Mouse (Mus musculus) erythroblast, embryonic 14.5 days (primary cell): ENCODE results near the gene Pcdh20. TPM values are rescaled to one million over a fixed set of nuclear protein-coding genes. Genes with fewer than 3 reads are reported as not detected.

ENCODE experiments used
- H3K27me3 ChIP-seq: 2 replicates; pipeline ENCODE4 v1.6.1; 2012; ENCODE audit warnings: inconsistent platforms; ENCODE audit not compliant: control insufficient read depth
- H3K36me3 ChIP-seq: 2 replicates; pipeline ENCODE4 v1.6.1; 2012; ENCODE audit warnings: mild to moderate bottlenecking, inconsistent platforms; ENCODE audit not compliant: control insufficient read depth
- H3K4me1 ChIP-seq: 2 replicates; pipeline ENCODE4 v1.6.1; 2012; ENCODE audit warnings: inconsistent platforms; ENCODE audit not compliant: control insufficient read depth
- H3K4me3 ChIP-seq: replicated peaks from 2 replicates; pipeline ENCODE3; 2012; ENCODE audit warnings: moderate library complexity, mild to moderate bottlenecking, inconsistent platforms
- H3K9me3 ChIP-seq: 2 replicates; pipeline ENCODE4 v1.6.1; 2012; ENCODE audit warnings: low read length, inconsistent platforms, mixed read lengths; ENCODE audit not compliant: control insufficient read depth
- GATA1 ChIP-seq: IDR thresholded peaks from 2 replicates; pipeline ENCODE4 v1.6.1; 2012; ENCODE audit warnings: low read length, inconsistent platforms, mixed read lengths
- TAL1 ChIP-seq: IDR thresholded peaks from 3 replicates; pipeline ENCODE4 v1.6.1; 2012; ENCODE audit warnings: low read length, inconsistent platforms, mixed read lengths
- polyA plus RNA-seq: library from polyadenylated mRNA; stranded (reverse); fragments of >175 nt; gene quantifications from 2 replicates; pipeline ENCODE4 v1.2.3, GENCODE M21; 2012

The Pcdh20 gene
- polyA plus RNA-seq, 1 experiment = not detected

DNA sequence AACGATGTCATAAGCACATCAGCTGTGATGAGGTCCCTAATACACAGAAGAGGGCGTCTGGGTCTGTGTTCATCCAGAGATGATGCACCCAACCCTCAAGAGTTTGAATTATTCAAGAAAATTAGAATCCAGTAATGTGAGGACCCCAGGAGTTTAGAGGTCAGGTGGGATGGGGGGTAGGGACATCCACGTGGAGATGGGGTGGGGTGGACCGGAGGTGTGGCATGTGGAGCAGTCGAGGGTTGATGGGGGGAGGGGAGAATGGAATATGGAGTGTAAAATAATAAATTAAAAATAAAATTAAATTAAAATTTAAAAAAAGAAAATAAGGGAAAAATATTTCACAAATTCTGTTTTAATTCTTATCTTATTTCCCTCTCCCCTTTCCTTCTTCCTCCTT lies 27.9 kb downstream of the Pcdh20 start:
- Histone ChIP-seq H3K4me1 (no peaks in the 10 kb centered on the region), H3K4me3 (no peak overlapping the region), H3K9me3 (peaks cover 2% of the 10 kb centered on the region; the same call in 1 of the 2 replicates), H3K36me3 (no peaks in the 10 kb centered on the region), H3K27me3 (no peaks in the 10 kb centered on the region)
- TF ChIP-seq TAL1 (no peak), GATA1 (no peak)

DNA sequence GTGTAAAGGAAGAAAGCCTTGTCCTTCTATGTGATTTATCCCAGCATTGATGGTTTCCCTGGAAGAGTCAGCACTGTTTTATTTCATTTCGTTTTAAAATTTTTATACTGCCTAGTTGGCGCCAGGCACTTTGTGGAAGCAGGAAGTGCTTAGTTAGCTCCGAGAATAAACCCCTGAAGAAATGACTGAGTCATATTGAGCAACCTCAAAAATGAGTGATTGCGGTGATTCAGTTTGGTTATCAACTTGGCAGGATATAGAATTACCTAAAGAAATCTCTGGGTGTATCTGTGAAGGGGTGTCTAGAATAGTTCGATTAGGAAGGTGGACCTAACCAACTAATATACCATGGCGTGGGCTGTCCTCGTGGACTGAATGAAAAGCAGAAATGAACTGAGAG lies 41.8 kb downstream of the Pcdh20 start:
- H3K36me3 ChIP-seq = no peaks in the 10 kb centered on the region

DNA sequence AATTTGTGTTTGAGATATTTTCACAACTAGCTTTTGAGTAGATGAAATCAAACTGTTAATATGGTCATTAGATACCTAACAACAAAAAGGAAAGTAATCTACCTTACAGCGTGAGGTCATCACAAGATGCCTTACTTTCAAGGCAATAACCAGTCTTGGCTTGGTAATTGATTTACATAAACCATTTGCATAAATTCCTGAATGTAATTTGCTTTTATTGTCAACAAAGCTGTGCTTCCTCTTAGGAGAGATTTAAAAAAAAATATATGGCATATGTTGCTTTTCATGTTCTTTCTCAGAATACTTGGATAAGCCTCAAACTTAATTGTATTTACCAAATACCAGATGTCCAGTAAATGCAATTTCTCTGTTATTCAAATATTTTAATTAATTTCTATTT lies 43.8 kb downstream of the Pcdh20 start:
- Histone ChIP-seq H3K4me1 (no peaks in the 10 kb centered on the region), H3K36me3 (no peaks in the 10 kb centered on the region), H3K9me3 (peaks cover 6% of the 10 kb centered on the region; the same call in 1 of the 2 replicates), H3K4me3 (no peak overlapping the region), H3K27me3 (no peaks in the 10 kb centered on the region)
- TF ChIP-seq TAL1 (no peak), GATA1 (no peak)

More for the DNA sequence above, 41.8 kb downstream of the Pcdh20 start:
- TF ChIP-seq GATA1 (no peak), TAL1 (no peak)
- H3K4me3 ChIP-seq = no peak overlapping the region
- H3K27me3 ChIP-seq = no peaks in the 10 kb centered on the region
- peaks cover 6% of the 10 kb centered on the region; the same call in 1 of the 2 replicates for H3K9me3 ChIP-seq
- H3K4me1 ChIP-seq = no peaks in the 10 kb centered on the region
